Mouse (Mus musculus) gastrocnemius, adult 18-20 months (tissue): ENCODE results near the gene Gm21788. TPM values are rescaled to one million over a fixed set of nuclear protein-coding genes. Genes with fewer than 3 reads are reported as not detected.
"Not testable (repeated sequence)": the region's sequence is repeated elsewhere in the genome, so short reads cannot be mapped to it uniquely, and the experiment has no call there.

Experiments
- DNase-seq: peaks from one replicate; pipeline ENCODE4 v3.0.0; 2021; ENCODE audit warnings: low spot score
- long read RNA-seq, 2 experiments: library from polyadenylated mRNA; stranded (forward); transcript quantifications; one replicate each; pipeline ENCODE4 v2.0.0; 2021
- total RNA-seq, 2 experiments: library from RNA; stranded (reverse); gene quantifications; 2 replicates each; pipeline ENCODE4 v1.2.3; 2021

The Gm21788 gene
- total RNA-seq = not detected
- long read RNA-seq, experiment 1 = 0 reads
- long read RNA-seq, experiment 2 = 0 reads

DNA sequence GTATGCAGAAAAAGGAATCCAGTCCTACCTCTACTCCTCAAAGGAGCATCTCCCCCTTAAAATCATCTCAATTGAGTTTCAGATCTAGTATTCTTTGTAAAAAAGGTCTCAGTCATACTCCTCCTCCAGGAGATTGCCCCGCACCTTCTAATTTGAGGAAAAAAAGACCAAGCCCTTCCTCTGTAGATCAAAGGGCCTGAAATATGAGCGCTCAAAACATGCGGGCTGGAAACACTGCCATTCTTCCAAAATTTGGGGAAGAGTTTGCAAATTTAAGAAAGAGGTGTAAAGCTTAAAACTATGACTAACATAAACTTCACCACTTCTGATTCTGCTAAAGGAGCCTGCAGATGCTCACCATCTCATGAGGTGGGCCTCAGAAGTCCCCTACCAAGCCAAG is at the start of gene Gm21788:
Gm21788 (plus strand) TSS at position 301 of the 400 bp plus-strand sequence.
- DNase-seq = not testable (repeated sequence)

Other genes with a start within 250 kb of the Gm21788 start
- gene Gm21244, start 235.7 kb upstream of the Gm21788 start, total RNA-seq = not detected
- gene Gm28998, start 151.2 kb upstream of the Gm21788 start, total RNA-seq = not detected
- not detected for gene Gm20826, start 233.5 kb downstream of the Gm21788 start, total RNA-seq